Mouse (Mus musculus) liver, embryonic 14.5 days (tissue): ENCODE data around the gene Gapvd1.

Experiments
- CTCF ChIP-seq: IDR thresholded peaks from 2 replicates; pipeline ENCODE4 v1.5.1; 2016; ENCODE audit warnings: antibody characterized with exemption, low read depth, control low read depth
- EP300 ChIP-seq: IDR thresholded peaks from 2 replicates; pipeline ENCODE4 v1.6.1; 2016; ENCODE audit warnings: antibody characterized with exemption, low read depth

- TF ChIP-seq CTCF (no peak), EP300 (no peak)
These were observed 87.2 kb downstream of the Gapvd1 start for GRCm38 (mm10) chr2:34667820-34668219.
